Mouse (Mus musculus) gastrocnemius, postnatal 10 days (tissue): ENCODE measurements around the gene Pdzd3. TPM values are rescaled to one million over a fixed set of nuclear protein-coding genes. Genes with fewer than 3 reads are reported as not detected.

Source experiments
- DNase-seq: peaks from one replicate; pipeline ENCODE4 v3.0.0; 2021; ENCODE audit warnings: mixed read lengths
- total RNA-seq, 2 experiments: library from RNA; stranded (reverse); gene quantifications; 2 replicates each; pipeline ENCODE4 v1.2.3; 2021

Gene Pdzd3
- total RNA-seq, 2 experiments from 2014 or later, result 1.2 to 1.4 TPM

- no peak for DNase-seq
Observed at GRCm38 (mm10) chr9:44199580-44199979, 51.7 kb downstream of the Pdzd3 start.

DNA sequence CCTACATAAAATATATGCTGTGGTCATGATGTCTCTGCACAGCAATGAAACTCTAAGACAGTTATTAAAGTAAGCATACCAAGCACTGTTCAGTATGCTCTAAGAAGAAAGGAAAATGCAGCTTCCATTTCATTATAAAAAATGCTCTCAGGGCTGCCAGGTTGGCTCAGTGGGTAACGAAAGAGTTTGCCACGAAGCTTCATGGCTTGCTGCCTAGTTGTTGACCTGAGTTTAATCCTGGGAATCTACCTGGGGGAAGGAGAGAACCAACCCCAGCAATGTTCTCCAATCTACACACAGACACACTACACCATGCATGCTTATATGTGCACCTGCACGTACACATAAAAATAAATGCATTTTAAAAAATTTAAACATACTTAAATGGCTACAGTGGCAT, 52.1 kb downstream of the Pdzd3 start:
- no peak for DNase-seq

Other genes with a start within 250 kb of the Pdzd3 start
- 10 to 100 TPM; 42.5 to 44.6 TPM for gene Thy1, start 208.1 kb downstream of the Pdzd3 start, total RNA-seq
- gene Usp2, start 184.4 kb downstream of the Pdzd3 start, total RNA-seq, result 100 to 1,000 TPM; 102 to 133 TPM
- under 1 TPM in 1 of 2 experiments, not detected in 1; 0.18 TPM for gene Mfrp, start 149.7 kb downstream of the Pdzd3 start, total RNA-seq
- gene C1qtnf5, start 144.2 kb downstream of the Pdzd3 start, total RNA-seq, result 10 to 100 TPM; 25.9 to 26.0 TPM
- gene Gm49380, start 138.0 kb downstream of the Pdzd3 start, total RNA-seq, result under 1 TPM; 0.23 to 0.49 TPM
- gene Rnf26, start 138.0 kb downstream of the Pdzd3 start, total RNA-seq, result 10 to 100 TPM; 13.0 to 15.1 TPM
- 100 to 1,000 TPM; 107 to 115 TPM for gene Mcam, start 117.0 kb downstream of the Pdzd3 start, total RNA-seq
- gene Cbl, start 17.4 kb downstream of the Pdzd3 start, total RNA-seq, result 10 to 100 TPM; 15.8 to 22.1 TPM
- gene Ccdc153, start 10.8 kb downstream of the Pdzd3 start, total RNA-seq, result not detected
- gene Nlrx1, start 17.1 kb upstream of the Pdzd3 start, total RNA-seq, result 10 to 100 TPM; 21.6 to 23.0 TPM
- 1 to 10 TPM in 1 of 2 experiments, under 1 TPM in 1; 0.68 to 1.3 TPM for gene Abcg4, start 37.1 kb upstream of the Pdzd3 start, total RNA-seq
- 10 to 100 TPM in 1 of 2 experiments, 1 to 10 TPM in 1; 9.8 to 11.0 TPM for gene Hinfp, start 54.2 kb upstream of the Pdzd3 start, total RNA-seq
- gene C2cd2l, start 68.8 kb upstream of the Pdzd3 start, total RNA-seq, result 10 to 100 TPM in 1 of 2 experiments, 1 to 10 TPM in 1; 7.5 to 15.7 TPM
- gene Dpagt1, start 74.5 kb upstream of the Pdzd3 start, total RNA-seq, result 10 to 100 TPM; 11.7 to 17.0 TPM
- gene H2afx, start 83.2 kb upstream of the Pdzd3 start, total RNA-seq, result 10 to 100 TPM; 41.0 to 47.2 TPM
- 10 to 100 TPM; 29.2 to 31.0 TPM for gene Hmbs, start 92.8 kb upstream of the Pdzd3 start, total RNA-seq
- 10 to 100 TPM; 18.2 to 20.2 TPM for gene Vps11, start 110.2 kb upstream of the Pdzd3 start, total RNA-seq
- gene Hyou1, start 128.0 kb upstream of the Pdzd3 start, total RNA-seq, result 10 to 100 TPM; 27.0 to 36.3 TPM
- gene Slc37a4, start 145.4 kb upstream of the Pdzd3 start, total RNA-seq, result 100 to 1,000 TPM; 120 to 138 TPM
- gene Rps25, start 155.7 kb upstream of the Pdzd3 start, total RNA-seq, result 1,000 to 10,000 TPM; 1,287 to 1,346 TPM
- 10 to 100 TPM; 28.2 to 35.3 TPM for gene Trappc4, start 156.1 kb upstream of the Pdzd3 start, total RNA-seq
- 10 to 100 TPM in 1 of 2 experiments, 1 to 10 TPM in 1; 5.9 to 10.2 TPM for gene Ccdc84, start 167.1 kb upstream of the Pdzd3 start, total RNA-seq
- gene Foxr1, start 189.7 kb upstream of the Pdzd3 start, total RNA-seq, result not detected
- under 1 TPM; 0.38 to 0.65 TPM for gene Upk2, start 203.5 kb upstream of the Pdzd3 start, total RNA-seq
- 10 to 100 TPM; 65.4 to 77.6 TPM for gene Bcl9l, start 231.4 kb upstream of the Pdzd3 start, total RNA-seq